Mouse (Mus musculus) granulocyte monocyte progenitor cell, adult 5-6 weeks (primary cell): ENCODE data around the gene Numa1. TPM values are rescaled to one million over a fixed set of nuclear protein-coding genes. Genes with fewer than 3 reads are reported as not detected.
A peak's percentile ranks its signal among the peaks of the same experiment; 100 is the strongest.
"Not testable (repeated sequence)": the region's sequence is repeated elsewhere in the genome, so short reads cannot be mapped to it uniquely, and the experiment has no call there.

ENCODE experiments used
- ATAC-seq: replicated peaks from 2 replicates; pipeline ENCODE4 v1.8.0; 2016; ENCODE audit warnings: mild to moderate bottlenecking, moderate TSS enrichment, inconsistent platforms; ENCODE audit not compliant: poor library complexity, severe bottlenecking
- total RNA-seq, 2 experiments: library from RNA; stranded (forward) in 1 of 2; stranded (reverse) in 1 of 2; fragments of 200-712, 200-1000 nt in 1 of 2; fragments of >200 nt in 1 of 2; fragmentation: Nextera tagmentation in 1 of 2; gene quantifications; 2 replicates each; pipeline ENCODE4 v1.2.3; 2014 to 2017

Gene Numa1
- total RNA-seq, 2 experiments from 2014 or later = 116 to 204 TPM

DNA sequence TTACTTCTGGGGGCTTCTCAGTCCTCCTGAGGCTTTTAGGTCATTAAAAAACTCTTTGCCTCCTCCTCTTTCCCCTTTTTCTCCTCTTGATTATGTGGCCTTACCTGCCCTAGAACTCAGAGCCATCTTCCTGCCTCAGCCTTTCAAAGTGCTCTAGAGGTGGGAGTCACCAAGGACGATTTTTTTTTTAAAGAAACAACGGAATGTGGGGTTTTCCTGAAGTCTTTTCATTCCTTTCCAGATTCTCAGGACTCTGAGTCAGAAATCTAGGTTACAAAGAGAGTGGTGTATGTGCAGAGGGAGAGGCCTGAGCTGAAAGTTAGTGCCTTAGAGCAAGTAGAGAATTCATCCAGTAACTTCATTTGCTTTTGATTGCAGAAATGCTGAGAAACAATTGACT lies 37.8 kb downstream of the Numa1 start:
- ATAC-seq = no peak

DNA sequence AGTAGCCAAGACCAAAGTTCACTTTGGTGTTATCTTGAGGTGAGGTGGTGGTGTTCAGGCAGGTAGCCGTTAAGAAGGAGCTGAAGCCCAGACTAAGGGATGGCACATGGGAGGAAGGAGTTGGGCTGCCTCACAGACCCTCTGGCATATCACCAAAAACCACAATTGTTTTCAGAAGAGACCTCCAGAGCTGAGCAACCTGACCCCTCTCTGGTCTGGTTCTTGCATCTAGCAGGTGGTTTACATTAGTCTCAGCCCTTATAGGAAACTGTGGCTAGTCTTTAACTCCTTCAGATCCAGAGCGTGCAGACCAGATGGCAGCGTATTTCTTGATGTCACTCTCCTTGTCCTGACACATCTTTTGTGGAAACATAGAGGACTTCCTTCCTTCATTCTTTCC lies 39.8 kb downstream of the Numa1 start:
- ATAC-seq = no peak

DNA sequence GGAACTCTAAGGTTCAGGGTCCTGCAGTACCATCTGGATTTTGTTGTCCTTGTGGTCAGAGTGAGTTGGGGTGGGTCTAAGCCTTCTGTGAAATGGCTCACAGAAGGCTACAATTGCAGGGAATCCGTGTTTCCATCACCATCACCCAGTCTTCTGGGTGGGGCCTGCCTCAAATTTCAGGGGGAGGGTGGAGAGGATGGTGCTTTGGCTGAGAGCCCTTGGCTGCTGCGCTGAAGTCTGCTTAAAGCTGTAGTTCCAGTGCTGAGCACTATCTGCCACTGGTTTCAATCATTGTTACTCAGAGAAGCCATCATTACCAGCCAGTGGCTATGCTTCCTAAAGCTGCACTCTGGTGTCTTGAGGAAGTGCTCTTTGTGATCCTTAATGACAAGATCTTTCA lies 40.6 kb downstream of the Numa1 start:
- no peak for ATAC-seq

DNA sequence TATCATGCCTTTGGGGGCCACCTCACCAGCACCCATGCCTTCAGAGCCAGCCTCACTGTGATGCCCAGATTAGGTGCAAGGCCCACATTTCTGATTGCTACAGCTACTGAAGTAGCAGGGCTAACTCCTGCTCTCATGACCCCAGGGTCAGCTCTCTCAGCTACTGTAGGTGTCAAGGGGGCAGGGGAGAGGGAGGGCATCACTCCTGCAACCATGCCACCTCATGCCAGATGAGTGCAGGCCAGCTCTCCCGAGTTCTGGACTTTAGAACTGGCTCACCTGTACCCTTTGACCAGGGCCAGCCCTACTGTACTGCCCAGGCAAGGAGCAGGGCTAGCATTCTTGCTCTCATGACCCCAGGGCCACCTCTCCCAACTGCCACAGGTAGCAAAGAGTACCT lies 48.8 kb downstream of the Numa1 start:
- no peak for ATAC-seq

DNA sequence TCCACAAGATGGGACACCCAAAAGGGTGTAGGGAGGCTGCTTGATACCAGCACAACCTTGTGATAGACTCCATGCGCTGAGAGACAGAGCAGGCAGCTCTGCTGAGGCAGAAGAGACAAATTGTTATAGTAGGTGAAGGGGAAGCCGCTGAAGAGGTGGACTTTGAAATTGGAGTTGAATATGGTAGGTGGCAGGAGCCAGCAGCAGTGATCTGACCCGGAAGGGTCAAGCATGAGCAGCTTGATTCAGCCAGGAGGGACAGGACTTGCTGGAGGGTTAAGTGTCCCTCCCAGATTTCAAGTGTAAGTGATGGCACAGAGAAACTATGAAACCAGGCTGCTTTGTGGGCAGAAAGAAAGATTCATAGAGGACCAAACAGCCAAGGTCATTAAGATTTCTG lies 51.2 kb downstream of the Numa1 start:
- no peak for ATAC-seq

DNA sequence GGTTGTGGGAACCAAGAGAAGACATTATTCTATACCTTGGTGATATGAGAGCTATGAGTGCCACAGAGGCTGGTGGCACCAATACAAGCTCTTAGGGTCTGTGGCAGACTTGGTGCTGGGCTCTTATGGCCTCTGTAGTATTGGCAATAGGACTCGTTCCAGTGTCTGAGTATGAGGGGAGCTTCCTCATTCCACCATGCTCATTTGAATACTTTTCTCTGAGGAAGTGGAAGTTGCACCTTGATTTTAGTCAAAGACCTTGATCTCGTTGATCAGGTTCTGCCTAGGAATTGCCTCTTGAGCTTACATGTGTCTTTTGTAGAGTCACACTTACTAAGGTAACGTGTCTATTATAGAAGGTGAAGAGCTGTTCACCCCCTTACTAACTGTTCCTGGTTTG lies 60.3 kb downstream of the Numa1 start:
- ATAC-seq = no peak

DNA sequence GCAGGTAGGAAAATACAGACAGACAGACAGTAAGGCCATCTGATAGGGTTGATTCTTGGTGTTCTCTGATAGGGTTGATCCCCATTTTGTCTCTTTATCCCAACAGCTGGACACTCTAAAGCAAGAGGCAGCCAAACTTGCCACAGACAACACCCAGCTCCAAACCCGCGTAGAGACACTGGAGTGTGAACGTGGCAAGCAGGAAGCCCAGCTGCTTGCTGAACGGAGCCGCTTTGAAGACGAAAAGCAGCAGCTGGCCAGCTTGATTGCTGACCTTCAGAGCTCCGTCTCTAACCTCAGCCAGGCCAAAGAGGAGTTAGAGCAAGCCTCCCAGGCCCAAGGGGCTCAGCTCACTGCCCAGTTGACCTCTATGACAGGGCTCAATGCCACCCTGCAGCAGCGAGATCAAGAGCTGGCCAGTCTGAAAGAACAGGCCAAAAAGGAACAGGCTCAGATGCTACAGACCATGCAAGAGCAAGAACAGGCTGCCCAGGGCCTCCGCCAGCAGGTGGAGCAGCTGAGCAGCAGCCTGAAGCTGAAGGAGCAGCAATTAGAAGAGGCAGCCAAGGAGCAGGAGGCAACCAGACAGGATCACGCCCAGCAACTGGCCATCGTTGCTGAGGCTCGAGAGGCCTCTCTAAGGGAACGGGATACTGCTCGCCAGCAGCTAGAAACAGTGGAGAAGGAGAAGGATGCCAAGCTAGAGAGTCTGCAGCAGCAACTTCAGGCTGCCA lies 64.5 kb downstream of the Numa1 start:
- peak; percentile 77 for ATAC-seq

DNA sequence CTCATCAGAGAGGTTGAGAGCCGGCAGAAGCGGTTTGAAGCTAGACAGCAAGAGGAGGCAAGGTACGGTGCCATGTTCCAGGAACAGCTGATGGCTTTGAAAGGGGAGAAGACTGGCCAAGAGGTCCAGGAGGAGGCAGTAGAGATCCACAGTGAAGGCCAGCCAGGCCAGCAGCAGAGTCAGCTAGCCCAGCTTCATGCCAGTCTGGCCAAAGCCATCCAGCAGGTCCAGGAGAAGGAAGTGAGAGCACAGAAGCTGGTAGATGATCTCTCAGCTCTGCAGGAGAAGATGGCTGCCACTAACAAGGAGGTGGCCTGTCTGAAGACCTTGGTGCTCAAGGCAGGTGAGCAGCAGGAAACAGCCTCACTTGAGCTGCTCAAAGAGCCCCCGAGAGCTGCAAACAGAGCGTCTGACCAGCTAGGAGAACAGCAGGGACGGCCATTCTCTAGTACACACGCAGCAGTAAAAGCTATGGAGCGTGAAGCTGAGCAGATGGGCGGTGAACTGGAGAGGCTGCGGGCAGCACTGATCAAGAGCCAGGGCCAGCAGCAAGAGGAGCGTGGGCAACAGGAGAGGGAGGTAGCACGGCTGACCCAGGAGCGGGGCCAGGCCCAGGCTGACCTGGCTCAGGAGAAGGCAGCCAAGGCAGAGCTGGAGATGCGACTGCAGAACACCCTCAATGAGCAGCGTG lies 65.7 kb downstream of the Numa1 start:
- no peak for ATAC-seq

DNA sequence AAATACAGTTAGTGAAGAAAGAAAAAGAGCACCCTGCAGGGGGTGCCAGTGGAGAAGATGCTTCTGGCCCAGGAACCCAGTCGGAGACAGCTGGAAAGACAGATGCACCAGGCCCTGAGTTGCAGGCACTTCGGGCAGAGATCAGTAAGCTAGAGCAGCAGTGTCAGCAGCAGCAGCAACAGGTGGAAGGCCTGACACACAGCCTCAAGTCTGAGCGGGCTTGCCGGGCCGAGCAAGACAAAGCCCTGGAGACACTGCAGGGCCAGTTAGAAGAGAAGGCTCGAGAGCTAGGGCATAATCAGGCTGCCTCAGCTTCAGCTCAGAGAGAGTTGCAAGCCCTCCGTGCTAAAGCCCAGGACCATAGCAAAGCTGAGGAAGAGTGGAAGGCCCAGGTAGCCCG lies 66.4 kb downstream of the Numa1 start:
- ATAC-seq = no peak

DNA sequence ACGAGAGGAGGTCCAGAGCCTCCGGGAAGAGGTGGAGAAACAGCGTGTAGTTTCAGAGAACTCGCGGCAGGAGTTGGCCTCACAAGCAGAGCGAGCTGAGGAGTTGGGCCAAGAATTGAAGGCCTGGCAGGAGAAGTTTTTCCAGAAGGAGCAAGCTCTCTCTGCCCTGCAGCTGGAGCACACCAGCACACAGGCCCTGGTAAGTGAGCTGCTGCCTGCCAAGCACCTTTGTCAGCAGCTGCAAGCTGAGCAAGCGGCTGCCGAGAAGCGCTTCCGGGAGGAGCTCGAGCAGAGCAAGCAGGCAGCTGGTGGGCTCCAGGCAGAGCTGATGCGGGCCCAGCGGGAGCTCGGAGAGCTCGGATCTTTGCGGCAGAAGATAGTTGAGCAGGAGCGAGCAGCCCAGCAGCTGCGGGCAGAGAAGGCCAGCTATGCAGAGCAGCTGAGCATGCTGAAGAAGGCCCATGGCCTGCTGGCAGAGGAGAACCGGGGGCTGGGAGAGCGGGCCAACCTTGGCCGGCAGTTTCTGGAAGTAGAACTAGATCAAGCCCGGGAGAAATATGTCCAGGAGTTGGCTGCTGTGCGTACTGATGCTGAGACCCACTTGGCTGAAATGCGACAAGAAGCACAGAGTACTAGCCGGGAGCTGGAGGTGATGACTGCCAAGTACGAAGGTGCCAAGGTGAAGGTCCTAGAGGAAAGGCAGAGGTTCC lies 67.2 kb downstream of the Numa1 start:
- no peak for ATAC-seq

DNA sequence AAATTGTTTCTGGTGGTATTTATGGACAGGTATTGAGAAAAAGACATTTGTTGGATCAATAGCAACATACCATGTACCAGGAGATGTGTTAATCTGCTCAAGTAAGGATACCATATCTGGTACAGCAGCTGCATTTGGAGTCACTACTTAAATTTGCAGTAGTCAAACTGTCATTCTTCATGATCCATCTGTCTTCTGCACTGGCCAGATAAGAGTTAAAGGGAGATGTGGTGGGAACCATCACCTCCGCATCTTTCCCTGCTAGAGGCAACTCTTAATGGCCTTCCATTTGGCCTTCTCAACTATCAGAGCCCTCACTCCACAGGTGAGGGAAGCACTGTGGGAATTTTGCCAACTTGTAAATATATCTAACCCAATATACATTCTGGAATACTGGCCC lies 72.6 kb downstream of the Numa1 start:
- ATAC-seq = no peak

DNA sequence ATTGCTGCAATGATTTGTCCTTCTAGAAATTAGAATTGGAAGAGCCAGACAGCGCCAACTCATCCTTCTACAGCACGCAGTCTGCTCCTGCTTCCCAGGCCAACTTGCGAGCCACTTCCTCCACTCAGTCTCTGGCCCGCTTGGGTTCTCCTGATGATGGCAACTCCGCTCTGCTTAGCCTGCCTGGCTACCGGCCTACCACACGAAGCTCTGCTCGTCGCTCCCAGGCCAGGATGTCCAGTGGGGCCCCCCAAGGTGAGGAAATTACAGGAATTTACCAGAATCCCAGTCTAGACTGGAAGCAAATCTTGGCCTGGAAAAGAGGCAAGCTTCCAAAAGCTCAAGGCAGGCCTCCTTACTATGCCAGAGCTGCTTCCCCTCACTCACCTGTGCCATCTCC lies 77.9 kb downstream of the Numa1 start:
- no peak for ATAC-seq

DNA sequence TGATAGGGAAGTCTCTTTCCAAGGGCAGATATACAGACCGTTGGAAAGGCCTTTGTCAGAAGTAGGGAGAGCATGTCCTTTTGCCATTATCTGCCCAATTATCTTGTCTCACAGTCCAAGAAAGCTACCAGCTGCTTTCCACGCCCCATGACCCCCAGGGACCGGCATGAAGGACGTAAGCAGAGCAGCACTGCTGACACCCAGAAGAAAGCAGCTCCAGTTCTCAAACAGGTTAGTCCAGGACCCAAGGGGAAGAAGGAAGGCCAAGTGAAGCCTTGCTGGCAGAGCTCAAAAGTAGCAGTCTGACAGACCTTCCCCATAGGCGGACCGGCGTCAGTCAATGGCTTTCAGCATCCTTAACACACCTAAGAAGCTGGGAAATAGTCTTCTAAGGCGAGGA lies 79.5 kb downstream of the Numa1 start:
- ATAC-seq = no peak

DNA sequence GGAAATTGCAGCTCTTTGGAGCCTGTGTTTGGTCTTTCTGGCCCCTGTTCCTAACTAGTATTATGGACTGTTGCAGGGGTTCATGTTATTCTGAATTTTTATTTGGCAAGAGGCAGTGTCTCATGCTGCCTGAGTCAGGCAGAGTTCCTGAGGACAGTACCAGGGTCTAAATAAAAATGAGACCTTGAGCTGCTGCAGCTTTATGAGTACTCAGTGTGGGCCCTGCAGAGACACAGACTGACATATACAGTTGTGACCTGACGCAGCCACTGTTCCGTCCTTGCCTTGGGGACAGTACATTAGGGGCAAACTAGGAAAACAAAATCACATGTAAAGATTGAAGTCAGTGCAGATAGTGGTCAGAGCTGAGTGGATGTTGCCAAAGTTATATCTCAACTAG lies 81.1 kb downstream of the Numa1 start:
- no peak for ATAC-seq

DNA sequence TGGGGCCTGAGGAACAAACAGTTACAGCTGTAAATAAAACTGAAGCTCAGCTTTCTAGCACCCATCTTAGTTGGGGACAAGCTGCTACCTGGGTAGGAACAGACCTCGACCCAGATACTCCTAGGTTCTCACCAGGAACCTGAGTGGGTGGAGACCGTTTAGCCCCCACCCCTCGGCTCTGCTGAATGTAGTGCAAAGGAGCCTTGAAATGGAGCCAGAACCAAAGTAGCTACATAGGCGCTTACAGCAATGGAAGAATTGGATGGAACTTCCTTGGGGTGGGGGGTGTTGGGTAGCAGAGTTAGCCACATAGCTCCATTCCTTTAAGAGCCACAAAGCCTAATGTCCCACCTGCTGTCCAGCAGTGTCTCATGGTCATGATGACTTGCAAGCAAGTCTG lies 83.0 kb downstream of the Numa1 start:
- no peak for ATAC-seq

DNA sequence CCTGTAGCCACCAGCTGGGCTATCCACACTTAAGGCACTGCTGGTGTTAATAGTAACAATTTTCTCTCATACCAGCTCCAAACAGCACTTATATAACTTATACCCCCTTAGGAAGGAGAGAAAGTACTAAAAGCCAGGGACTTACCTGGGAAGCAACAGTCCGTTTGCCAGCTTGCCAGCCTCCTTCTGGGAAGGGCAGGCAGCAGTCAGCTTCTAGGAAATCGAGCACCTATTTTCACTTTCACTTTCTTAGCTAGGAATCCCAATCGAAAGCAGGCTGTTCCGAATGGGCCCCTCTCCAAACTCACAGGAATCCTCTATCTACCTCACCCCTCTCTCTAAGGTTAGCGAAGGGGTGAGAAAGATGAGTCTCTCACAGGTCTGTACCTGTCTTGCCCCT lies 83.5 kb downstream of the Numa1 start:
- peak; percentile 29 for ATAC-seq

DNA sequence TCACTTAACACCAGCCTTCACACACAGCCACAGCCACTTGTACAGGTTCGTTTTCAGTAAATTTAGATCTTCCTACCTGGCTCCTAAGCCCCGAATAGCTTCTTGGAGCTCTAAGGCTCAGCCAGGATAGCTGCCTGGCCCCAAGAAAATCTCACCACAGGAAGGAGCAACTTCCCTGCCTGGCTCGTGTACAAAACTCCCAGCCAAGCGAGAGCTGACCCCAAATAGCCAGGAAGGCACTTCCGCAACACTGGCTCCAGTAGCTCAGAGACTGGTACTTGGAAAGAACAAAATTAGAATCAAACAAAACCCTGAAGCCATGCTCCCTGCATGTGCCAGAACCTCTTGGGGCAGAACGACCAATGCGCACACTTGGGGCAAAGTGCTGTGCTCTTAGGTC lies 84.1 kb downstream of the Numa1 start:
- no peak for ATAC-seq

DNA sequence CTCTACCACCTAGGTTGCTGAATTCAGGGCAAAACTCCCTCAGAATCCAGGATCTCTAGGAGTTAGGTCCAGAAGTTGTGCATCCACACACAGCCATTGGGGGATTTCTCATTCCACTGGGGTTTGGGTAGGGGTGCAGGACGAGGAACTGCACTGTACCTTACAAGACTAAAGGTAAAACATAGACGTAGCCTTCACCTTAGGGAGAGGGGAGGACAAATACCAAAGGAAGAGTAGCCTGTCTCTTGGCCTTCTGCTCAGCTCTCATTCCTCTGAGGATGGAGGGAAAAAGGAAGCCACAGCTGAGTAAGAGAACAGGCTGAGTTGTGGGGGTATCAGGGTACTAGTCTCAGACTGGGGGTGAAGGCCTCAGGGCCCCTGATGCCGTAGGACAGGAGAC lies 84.7 kb downstream of the Numa1 start, which contains the start of gene Il18bp:
Il18bp (minus strand) TSS at position 101 of the 400 bp plus-strand sequence.
- ATAC-seq = no peak

DNA sequence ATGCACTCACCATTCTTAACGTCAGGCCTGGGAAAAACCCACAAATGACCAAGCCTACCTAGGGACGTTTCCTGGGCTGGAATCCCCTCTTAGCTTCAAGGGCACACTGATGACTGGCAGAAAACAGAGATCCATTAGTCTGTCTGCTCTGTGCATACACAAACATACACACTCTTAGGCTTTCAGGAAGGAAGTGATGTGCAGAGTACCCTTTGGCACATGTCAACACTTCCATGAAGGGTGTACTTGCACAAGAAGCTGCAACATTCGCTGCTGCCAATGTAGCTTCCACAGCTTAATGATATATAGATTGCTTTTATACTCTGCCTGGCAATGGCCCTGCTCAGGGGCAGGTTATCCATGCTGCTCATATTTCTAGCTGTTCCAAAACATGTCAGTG lies 85.5 kb downstream of the Numa1 start:
- ATAC-seq = peak; percentile 67

DNA sequence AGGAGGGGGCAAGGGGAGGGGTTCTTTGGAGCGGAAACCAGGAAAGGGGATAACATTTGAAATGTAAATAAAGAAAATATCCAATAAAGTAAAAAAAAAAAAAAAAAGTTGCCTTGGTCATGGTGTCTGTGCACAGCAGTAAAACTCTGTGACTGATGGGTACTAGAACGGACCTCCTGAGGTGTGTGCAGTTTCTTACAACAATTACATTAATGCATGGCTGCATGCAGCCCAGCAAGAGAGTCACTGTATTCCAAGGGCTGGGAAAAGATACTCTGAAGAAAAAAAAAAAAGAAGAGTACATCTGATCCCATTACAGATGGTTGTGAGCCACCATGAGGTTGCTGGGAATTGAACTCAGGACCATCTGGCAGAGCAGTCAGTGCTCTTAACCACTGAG lies 87.0 kb downstream of the Numa1 start:
- not testable (repeated sequence) for ATAC-seq

DNA sequence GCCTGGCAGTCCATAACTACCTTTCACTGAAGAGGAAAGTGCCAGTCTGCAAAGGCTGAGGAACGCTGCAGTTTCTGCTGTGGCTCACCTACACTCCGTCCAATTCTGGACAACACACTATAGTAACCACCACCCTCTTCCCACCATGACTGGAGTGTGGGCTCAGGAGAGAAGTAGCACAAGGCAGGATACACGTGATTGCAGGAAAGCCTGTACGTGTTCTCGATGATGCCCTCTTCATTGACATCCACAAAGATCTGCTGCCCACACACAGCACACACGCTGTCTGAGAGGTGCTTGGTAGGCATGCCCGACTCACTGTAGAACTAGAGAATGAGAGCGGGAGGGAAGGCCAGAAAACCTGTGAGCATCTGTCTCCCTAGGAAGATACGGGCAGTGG lies 89.9 kb downstream of the Numa1 start:
- no peak for ATAC-seq
